8 mouse cellular contexts compared by ENCODE assay signal in genomic region chr10:59900939-59901338, GRCm38 (mm10). TPM values are rescaled to one million over a fixed set of nuclear protein-coding genes. Genes with fewer than 3 reads are reported as not detected.
DNase-seq lines count a peak whose midpoint lies in the region; ATAC-seq and TF ChIP-seq lines count a peak whose summit lies in the region.

No protein-coding gene starts in this region.

- H3K4me2 ChIP-seq in lung, postnatal 0 days (replicated peaks; ENCODE audit: low read depth, low read length), result no peak overlapping the region
- H3K4me2 ChIP-seq in forebrain, embryonic 13.5 days, result no peak overlapping the region
- no peak overlapping the region for H3K4me2 ChIP-seq in intestine, embryonic 16.5 days (ENCODE audit: low read depth, low read length)

- WGBS in lung, postnatal 0 days, result 47% methylated on average over 4 of the region's 4 CpGs
- WGBS in forebrain, embryonic 13.5 days, result 51% methylated on average over 4 of the region's 4 CpGs
- WGBS in intestine, embryonic 16.5 days, result 58% methylated on average over 4 of the region's 4 CpGs
- WGBS in kidney, adult 2 months, result 68% methylated on average over 4 of the region's 4 CpGs

- peak; percentile 11; the same call in 1 of the 2 replicates for TF ChIP-seq CTCF in lung, postnatal 0 days (IDR thresholded peaks at IDR 0.05)
- no peak for TF ChIP-seq CTCF in kidney, adult 2 months (conservative IDR thresholded peaks at IDR 0.05; ENCODE audit: insufficient read depth, insufficient read length, low read depth, low read length)

- peaks cover 16% of the 10 kb centered on the region for H3K4me1 ChIP-seq in lung, postnatal 0 days (ENCODE audit: insufficient read depth, low read depth, low read length)
- peaks cover 74% of the 10 kb centered on the region for H3K4me1 ChIP-seq in forebrain, embryonic 13.5 days
- peaks cover 41% of the 10 kb centered on the region for H3K4me1 ChIP-seq in intestine, embryonic 16.5 days (ENCODE audit: control insufficient read depth, insufficient read depth, low read length)
- H3K4me1 ChIP-seq in kidney, adult 2 months (ENCODE audit: control insufficient read depth, insufficient read depth, low read length), result peaks cover 13% of the 10 kb centered on the region

- no peak for TF ChIP-seq EP300 in lung, postnatal 0 days (IDR thresholded peaks at IDR 0.05)

- H3K27me3 ChIP-seq in lung, postnatal 0 days (replicated peaks; ENCODE audit: insufficient read depth, low read length), result no peaks in the 10 kb centered on the region
- no peaks in the 10 kb centered on the region for H3K27me3 ChIP-seq in forebrain, embryonic 13.5 days
- no peaks in the 10 kb centered on the region for H3K27me3 ChIP-seq in intestine, embryonic 16.5 days (replicated peaks; ENCODE audit: control insufficient read depth, insufficient read depth, low read length)
- no peaks in the 10 kb centered on the region for H3K27me3 ChIP-seq in kidney, adult 2 months (replicated peaks; ENCODE audit: control insufficient read depth, insufficient read depth, low read length)

- H3K9ac ChIP-seq in lung, postnatal 0 days (replicated peaks; ENCODE audit: low read depth), result no peak overlapping the region
- H3K9ac ChIP-seq in forebrain, embryonic 13.5 days, result no peak overlapping the region
- H3K9ac ChIP-seq in intestine, embryonic 16.5 days (ENCODE audit: low read depth, low read length), result no peak overlapping the region

- no peak for DNase-seq in lung, postnatal 0 days (ENCODE audit: low spot score)
- DNase-seq in lung, postnatal 36 days, result no peak
- peak; percentile 63 for DNase-seq in retina, postnatal 1 day
- DNase-seq in kidney, adult 2 months, result no peak
- no peak for DNase-seq in gastrocnemius, adult 18-20 months (ENCODE audit: low spot score)
- DNase-seq in gastrocnemius, postnatal 10 days, result no peak

- no peak for ATAC-seq in lung, postnatal 0 days
- ATAC-seq in forebrain, embryonic 13.5 days, result no peak
- no peak for ATAC-seq in intestine, embryonic 16.5 days

- peaks cover 8% of the 10 kb centered on the region for H3K36me3 ChIP-seq in lung, postnatal 0 days (ENCODE audit: insufficient read depth, low read length)
- H3K36me3 ChIP-seq in forebrain, embryonic 13.5 days (ENCODE audit: poor library complexity, severe bottlenecking), result peaks cover 8% of the 10 kb centered on the region
- peaks cover 5% of the 10 kb centered on the region; the same call in 1 of the 2 replicates for H3K36me3 ChIP-seq in intestine, embryonic 16.5 days (ENCODE audit: control insufficient read depth, insufficient read depth, low read length)
- no peaks in the 10 kb centered on the region; the same call in 1 of the 2 replicates for H3K36me3 ChIP-seq in kidney, adult 2 months (ENCODE audit: control insufficient read depth, insufficient read depth, low read length)

- H3K9me3 ChIP-seq in lung, postnatal 0 days (ENCODE audit: low read length), result no peaks in the 10 kb centered on the region
- no peaks in the 10 kb centered on the region for H3K9me3 ChIP-seq in forebrain, embryonic 13.5 days (replicated peaks)
- H3K9me3 ChIP-seq in intestine, embryonic 16.5 days (ENCODE audit: control insufficient read depth, low read length), result no peaks in the 10 kb centered on the region

- no peak for TF ChIP-seq POLR2A in kidney, adult 2 months (IDR thresholded peaks at IDR 0.05; ENCODE audit: low read depth, low read length)

- H3K4me3 ChIP-seq in lung, postnatal 0 days (ENCODE audit: low read depth, low read length), result no peak overlapping the region
- no peak overlapping the region for H3K4me3 ChIP-seq in forebrain, embryonic 13.5 days
- no peak overlapping the region for H3K4me3 ChIP-seq in intestine, embryonic 16.5 days (ENCODE audit: low read length)
- no peak overlapping the region for H3K4me3 ChIP-seq in kidney, adult 2 months (ENCODE audit: insufficient read depth, low read depth, low read length)

- peak overlapping the region; percentile 90; the same call in 1 of the 2 replicates for H3K27ac ChIP-seq in lung, postnatal 0 days (ENCODE audit: low read length)
- peak overlapping the region; percentile 100 for H3K27ac ChIP-seq in forebrain, embryonic 13.5 days
- peak overlapping the region; percentile 97 for H3K27ac ChIP-seq in intestine, embryonic 16.5 days (ENCODE audit: low read length)
- no peak overlapping the region for H3K27ac ChIP-seq in kidney, adult 2 months (ENCODE audit: insufficient read depth, low read depth, low read length)

RNA-seq across cellular contexts. Expression of gene Dnajb12, which starts 21.6 kb away (rescaled TPM):
- 19.8 and 24.4 TPM in 2 replicates for polyA plus RNA-seq in lung, postnatal 0 days (2015; fragmentation: Nextera tagmentation; extraction: Ambion mirVana)
- polyA plus RNA-seq in forebrain, embryonic 13.5 days (2015; fragmentation: Nextera tagmentation; extraction: Ambion mirVana), result 16.9 and 18.4 TPM in 2 replicates
- polyA plus RNA-seq in intestine, embryonic 16.5 days (2015; fragmentation: Nextera tagmentation; extraction: Ambion mirVana), result 26.6 and 27.6 TPM in 2 replicates
- 85.8 and 87.3 TPM in 2 replicates for polyA plus RNA-seq in kidney, adult 2 months (2012; rRNA removed)
- 10 to 100 TPM; 73.4 to 80.1 TPM for total RNA-seq in gastrocnemius, adult 18-20 months (2021)
- 10 to 100 TPM; 44.0 to 44.9 TPM for total RNA-seq in gastrocnemius, postnatal 10 days (2021)

RNA-seq across cellular contexts. Expression of gene Ddit4, which starts 50.7 kb away (rescaled TPM):
- 21.2 and 28.1 TPM in 2 replicates for polyA plus RNA-seq in lung, postnatal 0 days (2015; fragmentation: Nextera tagmentation; extraction: Ambion mirVana)
- 69.3 and 71.3 TPM in 2 replicates for polyA plus RNA-seq in forebrain, embryonic 13.5 days (2015; fragmentation: Nextera tagmentation; extraction: Ambion mirVana)
- polyA plus RNA-seq in intestine, embryonic 16.5 days (2015; fragmentation: Nextera tagmentation; extraction: Ambion mirVana), result 28.6 and 33.1 TPM in 2 replicates
- polyA plus RNA-seq in kidney, adult 2 months (2012; rRNA removed), result 21.1 and 21.6 TPM in 2 replicates
- 100 to 1,000 TPM in 1 of 2 experiments, 1 to 10 TPM in 1; 8.1 to 202 TPM for total RNA-seq in gastrocnemius, adult 18-20 months (2021)
- 10 to 100 TPM; 14.2 to 39.1 TPM for total RNA-seq in gastrocnemius, postnatal 10 days (2021)
